In genomic region chr1:59487651-59488051, GRCm38 (mm10) we compare ENCODE assay signal across 7 mouse cellular contexts. TPM values are rescaled to one million over a fixed set of nuclear protein-coding genes. Genes with fewer than 3 reads are reported as not detected.
DNase-seq lines count a peak whose midpoint lies in the region; ATAC-seq and TF ChIP-seq lines count a peak whose summit lies in the region.

No protein-coding gene starts in this region.

- peak overlapping the region; percentile 23 for H3K4me3 ChIP-seq in lung, embryonic 15.5 days
- 0 out of 2 replicates have a peak overlapping the region, but pooled peaks have one; percentile 2 for H3K4me3 ChIP-seq in stomach, postnatal 0 days (ENCODE audit: low read depth, low read length)

- 11% methylated on average over 10 of the region's 10 CpGs for WGBS in lung, embryonic 15.5 days
- 9% methylated on average over 10 of the region's 10 CpGs for WGBS in stomach, postnatal 0 days

- TF ChIP-seq EP300 in stomach, postnatal 0 days (optimal IDR thresholded peaks at IDR 0.05): no peak

- DNase-seq in Muller cell, postnatal 12 days (ENCODE audit: inconsistent ontology term): peak; percentile 62
- DNase-seq in brain, adult 2 months (ENCODE audit: low read depth, low spot score): peak; percentile 59
- DNase-seq in gastrocnemius, postnatal 14 days: peak; percentile 63
- peak; percentile 44 for DNase-seq in kidney, adult 11 months
- DNase-seq in stomach, postnatal 0 days (ENCODE audit: low spot score): peak; percentile 47
- no peak for DNase-seq in left cerebral cortex, postnatal 36 days (ENCODE audit: low spot score in 2 of 2)

- H3K27me3 ChIP-seq in lung, embryonic 15.5 days: no peaks in the 10 kb centered on the region
- H3K27me3 ChIP-seq in stomach, postnatal 0 days (ENCODE audit: control insufficient read depth, insufficient read depth, low read length): no peaks in the 10 kb centered on the region

- H3K36me3 ChIP-seq in lung, embryonic 15.5 days: peaks cover 7% of the 10 kb centered on the region; the same call in 1 of the 2 replicates
- H3K36me3 ChIP-seq in stomach, postnatal 0 days (ENCODE audit: control insufficient read depth, insufficient read depth, low read length): no peaks in the 10 kb centered on the region

- no peaks in the 10 kb centered on the region for H3K9me3 ChIP-seq in lung, embryonic 15.5 days
- H3K9me3 ChIP-seq in stomach, postnatal 0 days (ENCODE audit: control insufficient read depth, low read length): no peaks in the 10 kb centered on the region

- H3K4me2 ChIP-seq in lung, embryonic 15.5 days: peak overlapping the region; percentile 55
- H3K4me2 ChIP-seq in stomach, postnatal 0 days (replicated peaks; ENCODE audit: low read depth): peak overlapping the region; percentile 12

- H3K9ac ChIP-seq in lung, embryonic 15.5 days: peak overlapping the region; percentile 33
- no peak overlapping the region for H3K9ac ChIP-seq in stomach, postnatal 0 days (ENCODE audit: low read length)

- no peak for TF ChIP-seq CTCF in stomach, postnatal 0 days (IDR thresholded peaks at IDR 0.05; ENCODE audit: low read depth)

- H3K4me1 ChIP-seq in lung, embryonic 15.5 days: peaks cover 73% of the 10 kb centered on the region
- H3K4me1 ChIP-seq in stomach, postnatal 0 days (replicated peaks; ENCODE audit: control insufficient read depth, insufficient read depth): peaks cover 9% of the 10 kb centered on the region

- ATAC-seq in lung, embryonic 15.5 days (ENCODE audit: borderline replicate concordance, extremely low read depth, low FRiP score, low TSS enrichment): no peak
- ATAC-seq in stomach, postnatal 0 days (ENCODE audit: low FRiP score, low TSS enrichment): 0 out of 2 replicates have a peak, but pooled peaks have one; percentile 10

- intact Hi-C loops in gastrocnemius, postnatal 14 days (cut with DNase I; ENCODE audit: low total_unique reads): no loop called here
- intact Hi-C loops in left cerebral cortex, postnatal 36 days (cut with DNase I): no loop called here

- H3K27ac ChIP-seq in lung, embryonic 15.5 days: peak overlapping the region; percentile 65
- peak overlapping the region; percentile 8 for H3K27ac ChIP-seq in stomach, postnatal 0 days (replicated peaks)

RNA-seq across cellular contexts. Expression of gene Fzd7, which starts 5.4 kb away (rescaled TPM):
- 10 to 100 TPM; 21.6 to 26.0 TPM for total RNA-seq in gastrocnemius, postnatal 14 days (2021)
- 15.4 and 15.8 TPM in 2 replicates for polyA plus RNA-seq in lung, embryonic 15.5 days (2015; fragmentation: Nextera tagmentation; extraction: Ambion mirVana)
- polyA plus RNA-seq in stomach, postnatal 0 days (2015; fragmentation: Nextera tagmentation; extraction: Ambion mirVana): 3.9 and 4.5 TPM in 2 replicates
- total RNA-seq in left cerebral cortex, postnatal 36 days (2021): 1 to 10 TPM; 5.5 to 6.4 TPM

RNA-seq across cellular contexts. Expression of gene Gm973, which starts 28.4 kb away (rescaled TPM):
- total RNA-seq in gastrocnemius, postnatal 14 days (2021): under 1 TPM; 0.49 to 0.53 TPM
- 0.76 and 0.86 TPM in 2 replicates for polyA plus RNA-seq in lung, embryonic 15.5 days (2015; fragmentation: Nextera tagmentation; extraction: Ambion mirVana)
- polyA plus RNA-seq in stomach, postnatal 0 days (2015; fragmentation: Nextera tagmentation; extraction: Ambion mirVana): 0.51 and 1.2 TPM in 2 replicates
- total RNA-seq in left cerebral cortex, postnatal 36 days (2021): 10 to 100 TPM; 12.2 to 12.5 TPM

Comparison
In these comparisons a context has a peak if more than half of its experiments do, and no peak if none do; other contexts are left out.
1. DNase-seq: peak in Muller cell, postnatal 12 days (single experiment), brain, adult 2 months (single experiment), gastrocnemius, postnatal 14 days (single experiment), kidney, adult 11 months (single experiment) and stomach, postnatal 0 days (single experiment); none in left cerebral cortex, postnatal 36 days (0 of 2).
2. RNA of gene Gm973, which starts 28.4 kb away (total RNA-seq): 12.2 to 12.5 TPM in left cerebral cortex, postnatal 36 days; 0.49 to 0.53 TPM in gastrocnemius, postnatal 14 days; every median in the first group is over 4 times any median in the second.